Mouse (Mus musculus): ENCODE measurements around the gene Myo10.

Myo10 gene

DNA sequence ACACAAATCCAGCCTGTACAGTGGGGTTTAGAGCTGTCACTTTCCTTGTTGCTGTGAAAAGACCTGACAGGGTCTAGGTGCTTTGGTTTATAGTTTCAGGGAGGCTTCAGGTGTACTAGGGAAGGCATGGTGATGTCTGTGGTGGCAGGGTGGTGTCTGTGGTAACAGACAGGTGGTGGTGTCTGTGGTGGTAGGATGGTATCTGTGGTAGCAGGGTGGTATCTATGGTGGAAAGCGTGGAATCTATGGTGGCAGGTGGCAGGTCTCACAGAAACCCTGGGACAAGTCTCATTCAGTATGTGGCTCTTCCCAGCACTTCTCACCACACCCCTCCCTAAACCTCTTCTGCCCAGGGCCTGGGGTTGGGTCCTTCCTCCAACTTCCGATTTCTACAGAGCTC is 212.0 kb downstream of the Myo10 start:
- no peak for DNase-seq (ENCODE audit: low read depth in 2 of 2, low spot score in 2 of 2)

DNA sequence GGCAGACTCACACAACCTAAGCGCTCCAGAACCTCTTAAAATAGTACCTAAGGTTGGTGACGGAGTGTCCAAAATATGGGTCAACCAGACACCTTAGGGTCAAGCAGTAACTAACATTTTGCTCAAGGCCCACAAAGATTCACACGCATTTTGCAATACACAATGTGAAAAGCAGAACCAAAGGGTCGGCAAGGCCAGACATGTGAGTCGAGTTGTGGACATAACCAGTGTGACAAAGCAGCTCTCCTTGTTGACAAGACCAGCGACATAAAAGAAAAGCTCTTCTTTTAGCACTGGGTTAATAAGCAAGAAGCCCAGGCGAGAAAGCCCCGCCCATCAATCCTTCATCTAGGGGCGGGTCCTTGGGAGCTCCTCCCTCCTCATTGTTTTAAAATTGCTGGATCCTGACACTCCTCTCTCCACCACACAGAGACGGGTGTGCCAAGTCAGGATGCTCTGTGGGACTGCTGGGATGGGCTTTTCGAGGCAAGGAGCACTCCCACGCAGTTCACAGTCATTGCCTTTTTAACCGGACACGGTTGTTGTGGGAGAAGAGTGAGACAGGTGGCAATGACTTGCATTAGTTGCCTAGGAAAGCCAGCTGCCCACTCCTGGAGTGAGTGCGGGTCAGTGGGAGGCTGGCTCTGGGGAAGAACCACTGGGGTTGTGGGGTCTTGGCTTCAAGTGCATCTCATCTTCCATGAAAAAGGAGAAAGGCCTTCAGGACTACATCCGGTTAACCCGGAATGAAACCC is 212.8 kb downstream of the Myo10 start:
- no peak for DNase-seq (ENCODE audit: low read depth in 2 of 2, low spot score in 2 of 2)

DNA sequence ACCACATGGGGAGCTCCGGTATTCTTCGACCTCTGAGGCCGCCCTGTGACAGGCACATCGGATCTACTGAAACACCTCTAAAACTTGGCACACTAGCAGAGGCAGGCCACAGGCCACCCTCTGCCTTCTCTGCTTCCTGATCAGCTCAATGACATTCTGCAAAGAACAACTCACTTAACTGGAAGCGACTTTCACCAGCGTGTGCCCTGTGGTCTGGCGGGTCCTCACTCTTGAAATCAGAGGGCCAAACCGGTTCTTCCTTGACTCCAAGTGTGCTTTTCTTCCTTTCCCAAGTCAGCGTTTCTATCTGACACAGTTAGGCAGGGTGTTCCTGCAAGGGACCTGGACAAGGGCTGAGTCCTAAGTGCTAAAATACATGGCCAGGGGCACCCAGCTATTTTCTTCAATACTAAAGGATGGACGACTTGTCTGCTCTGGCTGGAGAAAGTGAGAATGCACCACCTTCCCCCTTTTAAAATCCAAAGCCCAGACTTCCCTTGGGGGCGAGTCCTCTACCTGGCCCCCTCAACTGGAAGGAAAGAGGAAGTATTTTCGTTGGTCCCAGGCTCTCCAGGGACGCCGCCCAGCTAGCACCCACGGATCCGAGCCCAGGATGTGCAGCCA is 220.2 kb downstream of the Myo10 start:
- peak in 1 of 2 experiments; percentile 17 for DNase-seq (ENCODE audit: low read depth in 2 of 2, low spot score in 2 of 2)

DNA sequence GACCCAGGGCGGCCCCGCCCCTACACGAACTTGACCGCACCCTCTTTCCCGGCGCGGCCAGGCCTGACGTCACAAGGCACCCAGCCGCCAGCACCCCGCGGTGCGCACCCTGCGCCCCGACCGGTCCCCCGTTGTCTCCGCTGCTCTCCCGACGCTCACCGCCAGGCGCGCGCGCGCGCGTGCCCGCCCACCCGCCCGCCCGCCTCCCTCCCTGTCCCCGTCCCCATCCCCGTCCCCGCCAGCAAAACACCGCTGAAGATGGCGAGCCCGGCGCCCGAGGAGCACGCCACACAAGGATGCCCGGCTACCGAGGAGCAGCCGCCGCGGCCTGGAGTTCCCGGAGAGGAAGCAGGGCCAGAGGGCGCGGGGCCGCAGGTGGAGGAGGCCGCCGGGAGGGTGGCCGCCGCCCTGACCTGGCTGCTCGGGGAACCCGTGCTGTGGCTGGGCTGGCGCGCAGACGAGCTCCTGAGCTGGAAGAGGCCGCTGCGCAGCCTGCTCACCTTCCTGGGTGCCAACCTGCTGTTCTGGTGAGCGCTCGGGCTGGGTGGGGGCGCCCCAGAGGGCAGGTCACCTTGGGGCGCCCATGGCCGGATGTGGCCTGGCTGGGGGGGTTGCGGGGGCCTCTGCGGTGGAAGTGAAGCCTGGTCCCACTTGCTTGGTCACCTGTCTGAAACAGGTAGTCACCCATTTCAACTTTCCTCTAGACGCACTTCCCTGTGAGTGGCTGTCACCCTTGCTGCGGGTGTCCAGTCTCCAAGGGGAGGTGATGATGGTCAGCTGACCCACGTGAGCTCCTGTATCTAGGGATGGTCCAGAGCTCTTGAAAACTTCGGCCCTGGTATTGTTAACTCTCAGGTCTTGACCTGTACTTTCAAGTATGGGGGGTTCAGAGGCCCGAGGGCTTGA is 221.0 kb downstream of the Myo10 start, which contains the start of gene Retreg1:
Gene Retreg1 (plus strand): TSS at position 95 of the 906 bp plus-strand sequence.
- peak; percentile 86 to 87 for DNase-seq (ENCODE audit: low read depth in 2 of 2, low spot score in 2 of 2)

GRCm38 (mm10) chr15:25844013-25844570 is 221.8 kb downstream of the Myo10 start:
- DNase-seq (ENCODE audit: low read depth in 2 of 2, low spot score in 2 of 2) = no peak

GRCm38 (mm10) chr15:25844771-25845170 is 222.4 kb downstream of the Myo10 start:
- DNase-seq (ENCODE audit: low read depth in 2 of 2, low spot score in 2 of 2) = peak in 1 of 2 experiments; percentile 9

GRCm38 (mm10) chr15:25847576-25848168 is 225.3 kb downstream of the Myo10 start:
- DNase-seq (ENCODE audit: low read depth in 2 of 2, low spot score in 2 of 2) = peak in 1 of 2 experiments; percentile 7

DNA sequence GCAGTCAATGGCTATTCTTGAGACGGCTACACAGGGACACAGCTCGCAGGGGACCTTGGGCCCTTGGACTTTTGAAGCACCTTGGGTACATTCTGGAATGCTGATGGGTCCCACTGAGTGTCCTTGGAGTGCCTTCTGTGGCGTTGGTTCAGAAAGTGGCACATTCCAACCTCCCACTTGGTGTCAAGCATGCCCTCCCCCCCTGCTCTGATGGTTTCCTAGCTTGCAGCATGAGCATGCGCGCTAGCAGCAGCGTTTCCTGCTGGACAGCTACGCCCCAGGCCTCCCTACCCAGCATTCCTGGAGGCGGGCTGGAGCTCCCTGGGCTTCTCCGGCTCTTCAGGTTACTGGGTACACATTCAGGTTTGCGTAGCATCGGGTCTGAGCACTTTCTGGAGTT is 228.2 kb downstream of the Myo10 start:
- DNase-seq (ENCODE audit: low read depth in 2 of 2, low spot score in 2 of 2) = no peak

DNA sequence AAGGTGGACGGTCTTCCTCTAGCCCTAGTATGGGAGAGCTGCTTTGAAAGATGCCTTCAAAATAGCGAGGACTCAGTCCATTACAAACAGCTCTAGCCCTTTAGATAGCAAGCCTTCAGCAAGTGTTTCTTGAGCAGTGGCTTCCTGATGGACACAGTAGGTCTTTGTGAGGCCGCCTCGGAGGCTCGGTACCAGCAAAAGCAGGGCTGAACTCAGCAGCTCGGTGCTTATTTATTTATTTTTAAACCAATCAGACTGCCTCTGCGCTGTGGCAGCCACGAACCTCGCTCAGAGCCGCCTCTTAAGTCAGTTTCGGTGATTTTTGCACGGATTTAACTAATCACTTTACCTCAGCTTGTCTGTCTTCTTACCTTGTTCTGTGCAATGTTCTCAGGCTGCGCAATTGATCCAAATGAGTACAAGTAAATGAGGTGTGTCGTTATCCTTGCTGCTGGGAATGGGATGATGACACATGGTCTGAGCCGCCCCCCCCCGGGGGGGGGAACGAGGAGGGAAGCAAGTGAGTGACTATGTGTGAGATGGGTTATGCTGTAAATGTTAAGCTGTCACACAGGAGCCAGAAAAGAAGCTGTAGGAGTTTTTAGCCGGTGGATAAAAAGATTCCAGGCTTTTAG is 232.1 kb downstream of the Myo10 start:
- DNase-seq (ENCODE audit: low read depth in 2 of 2, low spot score in 2 of 2) = no peak

DNA sequence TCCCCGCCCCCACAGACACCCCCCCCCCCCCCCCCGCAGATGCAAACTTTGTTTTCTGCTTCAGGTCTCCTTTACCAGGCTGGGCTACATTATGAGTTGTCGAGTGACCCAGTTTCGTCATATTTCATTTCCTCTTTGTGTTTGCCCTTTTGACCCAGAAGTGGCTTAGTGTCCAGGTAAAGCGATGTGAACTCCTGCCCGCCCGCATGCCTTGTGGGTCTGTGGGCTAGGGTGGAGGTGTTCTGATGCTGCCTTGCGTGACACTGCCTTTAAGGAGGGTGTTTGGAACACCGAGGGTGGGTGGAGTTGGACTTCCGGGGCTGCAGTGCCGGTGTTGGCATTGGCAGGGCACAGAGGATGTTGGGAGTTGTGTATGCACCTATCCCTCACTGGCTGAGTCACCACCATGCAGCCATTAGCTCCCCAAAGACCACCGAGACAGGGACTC is 236.3 kb downstream of the Myo10 start:
- DNase-seq (ENCODE audit: low read depth in 2 of 2, low spot score in 2 of 2) = peak; percentile 9 to 23

- no peak for DNase-seq (ENCODE audit: low read depth in 2 of 2, low spot score in 2 of 2)
These were observed 237.1 kb downstream of the Myo10 start for GRCm38 (mm10) chr15:25859469-25859868.

- DNase-seq (ENCODE audit: low read depth in 2 of 2, low spot score in 2 of 2) = no peak
These were observed 239.6 kb downstream of the Myo10 start for GRCm38 (mm10) chr15:25861900-25862299.

All from CD8-positive naive resting alpha-beta T cell, adult 2 months (primary cell).